Mouse (Mus musculus) hindbrain, embryonic 13.5 days (tissue): Measurements from ENCODE around the gene Mpv17l2. TPM values are rescaled to one million over a fixed set of nuclear protein-coding genes. Genes with fewer than 3 reads are reported as not detected.
A peak's percentile ranks its signal among the peaks of the same experiment; 100 is the strongest.

Experiments
- ATAC-seq: fragments of 200-750 bp; cut with Nextera tagmentation; 2 replicates; pipeline ENCODE4 v1.8.0; 2017; ENCODE audit warnings: moderate TSS enrichment; ENCODE audit not compliant: low FRiP score
- H3K27ac ChIP-seq: fragments of 300-500 bp; sonication (generic); 2 replicates; pipeline ENCODE4 v1.5.1; 2015; ENCODE audit warnings: inconsistent platforms, mild to moderate bottlenecking, moderate library complexity
- H3K27me3 ChIP-seq: fragments of 300-500 bp; sonication (generic); 2 replicates; pipeline ENCODE4 v1.6.1; 2015; ENCODE audit warnings: mild to moderate bottlenecking, inconsistent platforms
- H3K36me3 ChIP-seq: fragments of 300-500 bp; sonication (generic); 2 replicates; pipeline ENCODE4 v1.6.1; 2015; ENCODE audit warnings: mild to moderate bottlenecking, inconsistent platforms
- H3K4me1 ChIP-seq: fragments of 300-500 bp; sonication (generic); replicated peaks from 2 replicates; pipeline ENCODE4 v1.6.1; 2015; ENCODE audit warnings: inconsistent platforms
- H3K4me2 ChIP-seq: fragments of 300-500 bp; sonication (generic); 2 replicates; pipeline ENCODE4 v1.6.1; 2015; ENCODE audit warnings: inconsistent platforms, mild to moderate bottlenecking, moderate library complexity
- H3K4me3 ChIP-seq: fragments of 300-500 bp; sonication (generic); 2 replicates; pipeline ENCODE4 v1.5.1; 2015; ENCODE audit warnings: mild to moderate bottlenecking, inconsistent platforms
- H3K9ac ChIP-seq: fragments of 300-500 bp; sonication (generic); 2 replicates; pipeline ENCODE4 v1.6.1; 2015; ENCODE audit warnings: mild to moderate bottlenecking, inconsistent platforms
- H3K9me3 ChIP-seq: fragments of 300-500 bp; sonication (generic); 2 replicates; pipeline ENCODE4 v1.6.1; 2016; ENCODE audit warnings: inconsistent platforms
- WGBS: fragments of 180-500 bp; shearing (Covaris S2); methylation state at CpG from one replicate; pipeline ENCODE4 v1.1.7; 2015; 5-methylcytosine and 5-hydroxymethylcytosine counted together
- polyA plus RNA-seq: library from polyadenylated mRNA; unstranded; fragments of >200 nt; fragmentation: Nextera tagmentation; extraction: Ambion mirVana; gene quantifications from 2 replicates; pipeline ENCODE4 v1.2.1, GENCODE M21; 2015

Mpv17l2 gene
- polyA plus RNA-seq, 1 experiment from 2014 or later, result 44.5 TPM

GRCm38 (mm10) chr8:70771217-70771616 lies 10.5 kb upstream of the Mpv17l2 start:
- Histone ChIP-seq H3K9me3 (no peaks in the 10 kb centered on the region), H3K4me3 (no peak overlapping the region), H3K4me1 (peaks cover 59% of the 10 kb centered on the region), H3K9ac (no peak overlapping the region; the same call in 1 of the 2 replicates), H3K27ac (no peak overlapping the region), H3K4me2 (no peak overlapping the region), H3K36me3 (peaks cover 73% of the 10 kb centered on the region), H3K27me3 (peaks cover 23% of the 10 kb centered on the region)
- 94% methylated on average over 7 of the region's 7 CpGs for WGBS
- no peak for ATAC-seq

GRCm38 (mm10) chr8:70770748-70771147 lies 10.0 kb upstream of the Mpv17l2 start:
- ATAC-seq, result no peak
- H3K27me3 ChIP-seq, result peaks cover 28% of the 10 kb centered on the region
- H3K27ac ChIP-seq, result no peak overlapping the region
- peaks cover 61% of the 10 kb centered on the region for H3K4me1 ChIP-seq
- no peaks in the 10 kb centered on the region for H3K9me3 ChIP-seq
- H3K4me3 ChIP-seq, result no peak overlapping the region
- WGBS, result 97% methylated on average over 13 of the region's 13 CpGs
- H3K4me2 ChIP-seq, result no peak overlapping the region
- H3K9ac ChIP-seq, result no peak overlapping the region
- peaks cover 73% of the 10 kb centered on the region for H3K36me3 ChIP-seq

- 73% methylated on average over 12 of the region's 12 CpGs for WGBS
- Histone ChIP-seq H3K9ac (no peak overlapping the region), H3K36me3 (peaks cover 73% of the 10 kb centered on the region)
Measured at GRCm38 (mm10) chr8:70769858-70770257, 9.1 kb upstream of the Mpv17l2 start.

GRCm38 (mm10) chr8:70769359-70769758 lies 8.6 kb upstream of the Mpv17l2 start:
- Histone ChIP-seq H3K4me1 (peaks cover 49% of the 10 kb centered on the region), H3K9ac (no peak overlapping the region), H3K27me3 (peaks cover 30% of the 10 kb centered on the region), H3K27ac (no peak overlapping the region), H3K4me2 (no peak overlapping the region), H3K4me3 (no peak overlapping the region), H3K9me3 (no peaks in the 10 kb centered on the region), H3K36me3 (peaks cover 73% of the 10 kb centered on the region)
- 8% methylated on average over 26 of the region's 26 CpGs for WGBS
- peak; percentile 62 for ATAC-seq

More at GRCm38 (mm10) chr8:70769858-70770257, 9.1 kb upstream of the Mpv17l2 start:
- Histone ChIP-seq H3K27me3 (peaks cover 30% of the 10 kb centered on the region), H3K4me1 (peaks cover 54% of the 10 kb centered on the region), H3K4me3 (no peak overlapping the region), H3K27ac (no peak overlapping the region), H3K4me2 (no peak overlapping the region), H3K9me3 (no peaks in the 10 kb centered on the region)
- ATAC-seq, result no peak

- H3K36me3 ChIP-seq, result peaks cover 71% of the 10 kb centered on the region
- H3K4me2 ChIP-seq, result no peak overlapping the region
- no peak overlapping the region for H3K27ac ChIP-seq
- H3K4me3 ChIP-seq, result no peak overlapping the region
- H3K9me3 ChIP-seq, result no peaks in the 10 kb centered on the region
- 87% methylated on average over 16 of the region's 16 CpGs for WGBS
- H3K9ac ChIP-seq, result no peak overlapping the region
- peaks cover 30% of the 10 kb centered on the region for H3K27me3 ChIP-seq
- ATAC-seq, result peak; percentile 17
- H3K4me1 ChIP-seq, result peaks cover 45% of the 10 kb centered on the region
Measured at GRCm38 (mm10) chr8:70768956-70769355, 8.2 kb upstream of the Mpv17l2 start.

GRCm38 (mm10) chr8:70768231-70768776 lies 7.6 kb upstream of the Mpv17l2 start:
- Histone ChIP-seq H3K9me3 (no peaks in the 10 kb centered on the region), H3K4me3 (no peak overlapping the region), H3K27ac (no peak overlapping the region), H3K4me1 (peaks cover 38% of the 10 kb centered on the region), H3K36me3 (peaks cover 64% of the 10 kb centered on the region), H3K9ac (no peak overlapping the region), H3K4me2 (no peak overlapping the region), H3K27me3 (peaks cover 30% of the 10 kb centered on the region)
- no peak for ATAC-seq
- 96% methylated on average over 32 of the region's 32 CpGs for WGBS

DNA sequence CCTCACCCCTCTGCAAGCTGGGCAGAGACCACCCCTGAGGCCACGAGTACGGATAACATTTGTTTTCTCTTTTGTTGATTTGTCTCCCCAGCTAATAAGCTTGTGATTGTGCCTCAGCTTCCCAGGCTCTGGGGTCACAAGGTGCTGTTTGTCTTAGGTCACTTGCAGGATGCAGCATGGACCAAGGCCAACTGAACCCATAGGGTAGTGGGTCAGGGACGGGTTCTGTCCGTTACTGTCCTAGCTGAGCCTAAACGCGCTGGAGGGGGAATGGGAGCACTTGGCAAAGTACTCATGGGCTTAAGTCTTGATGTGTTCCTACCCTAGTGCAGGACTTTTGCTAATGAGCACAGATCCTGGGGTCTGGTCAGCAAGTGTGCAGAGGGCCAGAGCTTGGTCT lies 6.8 kb upstream of the Mpv17l2 start:
- WGBS, result 76% methylated on average over 6 of the region's 6 CpGs
- peaks cover 56% of the 10 kb centered on the region for H3K36me3 ChIP-seq
- ATAC-seq, result no peak
- no peak overlapping the region for H3K4me3 ChIP-seq
- H3K27me3 ChIP-seq, result peaks cover 30% of the 10 kb centered on the region
- peaks cover 30% of the 10 kb centered on the region for H3K4me1 ChIP-seq
- no peak overlapping the region for H3K27ac ChIP-seq
- H3K4me2 ChIP-seq, result no peak overlapping the region
- no peaks in the 10 kb centered on the region for H3K9me3 ChIP-seq
- H3K9ac ChIP-seq, result no peak overlapping the region

DNA sequence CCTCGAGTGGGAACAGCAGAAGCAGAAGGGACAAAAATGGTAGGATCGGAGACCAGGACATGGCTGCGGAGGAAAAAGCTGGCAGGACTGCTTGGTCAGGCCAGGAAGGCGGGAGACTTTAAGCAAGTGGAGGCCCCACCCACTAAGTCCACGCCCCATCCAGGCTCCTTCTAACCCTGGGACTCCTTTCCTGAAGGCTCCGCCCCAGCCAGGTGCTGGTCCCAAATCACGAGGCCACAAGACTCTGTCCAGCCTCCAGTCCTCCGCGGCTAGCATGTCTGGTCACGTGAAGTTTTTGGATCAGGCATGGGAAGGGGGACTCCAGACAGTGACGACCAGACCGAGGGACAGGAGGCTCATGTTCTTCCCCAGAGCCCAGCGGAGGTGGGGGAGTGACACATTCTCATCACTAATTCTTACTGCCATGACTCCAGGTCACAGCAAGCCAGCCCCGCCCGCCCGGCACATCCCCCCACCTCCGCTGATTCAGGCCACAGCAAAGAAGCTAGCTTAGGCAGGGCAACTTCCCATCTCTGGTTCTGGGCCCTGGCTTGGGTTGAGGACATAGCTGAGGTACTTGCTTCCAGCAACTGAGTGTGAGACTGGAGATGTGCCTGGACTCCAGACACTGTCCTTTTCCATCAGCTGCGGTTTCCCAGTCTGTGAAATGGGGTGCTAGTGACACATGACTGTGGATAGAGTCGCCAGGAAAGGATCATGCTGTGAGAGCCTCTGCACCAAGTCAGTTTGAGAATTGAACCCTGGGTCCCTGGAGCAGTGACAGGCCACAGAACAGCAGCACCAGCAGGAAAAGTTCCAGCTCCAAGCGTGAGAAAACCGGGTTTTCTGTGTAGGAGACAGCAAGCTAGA lies 6.1 kb upstream of the Mpv17l2 start:
- ATAC-seq, result no peak
- Histone ChIP-seq H3K4me3 (peak overlapping the region; percentile 22), H3K9ac (peak overlapping the region; percentile 60), H3K27ac (no peak overlapping the region), H3K27me3 (peaks cover 30% of the 10 kb centered on the region), H3K4me2 (peak overlapping the region; percentile 53), H3K9me3 (no peaks in the 10 kb centered on the region), H3K4me1 (peaks cover 24% of the 10 kb centered on the region), H3K36me3 (peaks cover 49% of the 10 kb centered on the region)
- 10% methylated on average over 21 of the region's 21 CpGs for WGBS

DNA sequence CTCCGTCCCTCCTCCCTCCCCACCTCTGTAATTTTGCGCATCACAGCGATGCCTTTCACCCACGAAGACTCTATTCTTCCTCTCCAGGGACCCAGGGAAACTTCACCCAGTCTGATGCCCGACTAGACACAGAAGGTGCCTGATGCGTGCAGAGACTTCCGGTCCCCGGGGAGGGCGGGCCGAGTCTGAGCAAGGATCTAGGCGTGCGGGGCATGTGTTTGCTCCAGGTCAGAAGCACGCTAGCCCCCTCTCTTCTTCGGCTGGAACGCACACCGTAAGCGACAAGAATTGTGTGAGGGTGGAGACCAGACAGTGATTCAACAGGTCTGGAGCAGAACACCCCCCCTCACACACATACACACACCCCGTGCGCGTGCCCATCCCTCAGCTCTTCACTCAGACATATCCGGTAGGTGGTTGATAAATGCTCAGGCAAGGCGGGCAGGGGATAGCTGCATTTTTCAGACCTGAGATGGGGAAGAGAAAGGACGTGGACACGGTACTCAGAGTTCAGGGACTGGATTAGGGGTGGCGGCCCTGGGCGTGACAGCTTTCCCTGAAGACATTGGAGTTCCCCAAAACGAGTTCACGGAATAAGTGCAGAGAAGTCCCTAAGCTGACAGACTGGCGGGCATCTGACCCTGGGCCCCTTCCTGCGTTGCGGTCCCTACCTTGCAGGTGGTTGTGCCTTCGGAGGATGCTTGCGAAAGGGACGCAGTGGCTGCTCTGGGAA lies 5.3 kb upstream of the Mpv17l2 start:
- peaks cover 30% of the 10 kb centered on the region for H3K27me3 ChIP-seq
- peaks cover 22% of the 10 kb centered on the region for H3K4me1 ChIP-seq
- WGBS, result 3% methylated on average over 34 of the region's 34 CpGs
- peaks cover 41% of the 10 kb centered on the region for H3K36me3 ChIP-seq
- no peaks in the 10 kb centered on the region for H3K9me3 ChIP-seq
- peak overlapping the region; percentile 53 for H3K4me2 ChIP-seq
- H3K9ac ChIP-seq, result peak overlapping the region; percentile 60
- peak overlapping the region; percentile 22 for H3K4me3 ChIP-seq
- no peak overlapping the region for H3K27ac ChIP-seq
- no peak for ATAC-seq

GRCm38 (mm10) chr8:70765329-70765728 lies 4.6 kb upstream of the Mpv17l2 start:
- WGBS, result 81% methylated on average over 9 of the region's 9 CpGs
- peak overlapping the region; percentile 60; the same call in 1 of the 2 replicates for H3K9ac ChIP-seq
- ATAC-seq, result no peak
- peaks cover 30% of the 10 kb centered on the region for H3K27me3 ChIP-seq
- no peak overlapping the region for H3K27ac ChIP-seq
- H3K4me2 ChIP-seq, result peak overlapping the region; percentile 53
- no peaks in the 10 kb centered on the region for H3K9me3 ChIP-seq
- peaks cover 35% of the 10 kb centered on the region for H3K36me3 ChIP-seq
- no peak overlapping the region for H3K4me3 ChIP-seq
- H3K4me1 ChIP-seq, result peaks cover 24% of the 10 kb centered on the region

GRCm38 (mm10) chr8:70764676-70765075 lies 3.9 kb upstream of the Mpv17l2 start:
- Histone ChIP-seq H3K27me3 (peaks cover 30% of the 10 kb centered on the region), H3K27ac (no peak overlapping the region), H3K4me1 (peaks cover 28% of the 10 kb centered on the region), H3K9ac (no peak overlapping the region), H3K4me2 (no peak overlapping the region), H3K4me3 (no peak overlapping the region), H3K9me3 (no peaks in the 10 kb centered on the region), H3K36me3 (peaks cover 28% of the 10 kb centered on the region)
- ATAC-seq, result no peak
- 93% methylated on average over 13 of the region's 13 CpGs for WGBS

GRCm38 (mm10) chr8:70764026-70764425 lies 3.3 kb upstream of the Mpv17l2 start:
- Histone ChIP-seq H3K9me3 (no peaks in the 10 kb centered on the region), H3K36me3 (peaks cover 26% of the 10 kb centered on the region), H3K9ac (no peak overlapping the region), H3K4me1 (peaks cover 32% of the 10 kb centered on the region), H3K4me3 (no peak overlapping the region), H3K4me2 (no peak overlapping the region), H3K27ac (no peak overlapping the region), H3K27me3 (peaks cover 30% of the 10 kb centered on the region)
- 86% methylated on average over 8 of the region's 8 CpGs for WGBS
- no peak for ATAC-seq
